Mouse (Mus musculus) kidney, postnatal 36 days (tissue): ENCODE results near the gene Olfr1385.
"Not testable (repeated sequence)": the region's sequence is repeated elsewhere in the genome, so short reads cannot be mapped to it uniquely, and the experiment has no call there.

Experiments used
- DNase-seq, 2 experiments: peaks; one replicate each; pipeline ENCODE4 v3.0.0; 2021 to 2022; ENCODE audit warnings: mixed read lengths in 2 of 2

The Olfr1385 gene

GRCm38 (mm10) chr11:49488770-49489169, at the start of gene Olfr1385:
Gene Olfr1385 (plus strand): TSS chr11:49489070.
- DNase-seq = not testable (repeated sequence)

- DNase-seq = no peak
Observed at GRCm38 (mm10) chr11:49455043-49455442, 33.8 kb upstream of the Olfr1385 start, which contains the start of gene Olfr1387. Gene Olfr1387 (plus strand): TSS chr11:49455343.

GRCm38 (mm10) chr11:49464746-49465145, 24.1 kb upstream of the Olfr1385 start, which contains the start of gene Olfr1386:
Gene Olfr1386 (plus strand): TSS chr11:49465046.
- not testable (repeated sequence) for DNase-seq

- no peak for DNase-seq
Observed at GRCm38 (mm10) chr11:49485973-49486372, 2.9 kb upstream of the Olfr1385 start.

GRCm38 (mm10) chr11:49518086-49518485, 29.2 kb downstream of the Olfr1385 start:
- no peak for DNase-seq

GRCm38 (mm10) chr11:49519348-49519747, 30.5 kb downstream of the Olfr1385 start, which contains the start of gene Olfr1383:
Gene Olfr1383 (plus strand): TSS chr11:49519648.
- DNase-seq = no peak

- DNase-seq = no peak
Observed at GRCm38 (mm10) chr11:49527947-49528346, 39.1 kb downstream of the Olfr1385 start, which contains the start of gene Olfr1382. Gene Olfr1382 (plus strand): TSS chr11:49528247.

- DNase-seq = no peak
Observed at GRCm38 (mm10) chr11:49532761-49533160, 43.9 kb downstream of the Olfr1385 start.

- DNase-seq = peak in 1 of 2 experiments; percentile 5
Observed at GRCm38 (mm10) chr11:49536631-49537030, 47.8 kb downstream of the Olfr1385 start.

- DNase-seq = not testable (repeated sequence)
Observed at GRCm38 (mm10) chr11:49543149-49543548, 54.3 kb downstream of the Olfr1385 start, which contains the start of gene Olfr1381. Gene Olfr1381 (plus strand): TSS chr11:49543449.
